Mouse (Mus musculus): ENCODE data around the gene Upp1. TPM values are rescaled to one million over a fixed set of nuclear protein-coding genes. Genes with fewer than 3 reads are reported as not detected.

The Upp1 gene
- polyA plus RNA-seq, 1 experiment from 2014 or later, result 3.6 TPM

Other genes starting within 250 kb of the Upp1 start
- gene Pkd1l1, start 144.8 kb upstream of the Upp1 start, polyA plus RNA-seq (2015; fragmentation: Nextera tagmentation; extraction: Ambion mirVana), result 0.04 and 0.11 TPM in 2 replicates
- 14.1 and 15.9 TPM in 2 replicates for gene Hus1, start 106.9 kb upstream of the Upp1 start, polyA plus RNA-seq (2015; fragmentation: Nextera tagmentation; extraction: Ambion mirVana)
- gene Gm11992, start 69.5 kb upstream of the Upp1 start, polyA plus RNA-seq (2015; fragmentation: Nextera tagmentation; extraction: Ambion mirVana), result 0.17 and 0.26 TPM in 2 replicates
- gene Sun3, start 69.1 kb upstream of the Upp1 start, polyA plus RNA-seq (2015; fragmentation: Nextera tagmentation; extraction: Ambion mirVana), result not detected in 2 replicates
- gene Abca13, start 73.8 kb downstream of the Upp1 start, polyA plus RNA-seq (2015; fragmentation: Nextera tagmentation; extraction: Ambion mirVana), result 0.03 TPM in 1 of 2 replicates, not detected in the other

All from limb, embryonic 13.5 days (tissue).